Mouse (Mus musculus): ENCODE data around the gene Kif23. TPM values are rescaled to one million over a fixed set of nuclear protein-coding genes. Genes with fewer than 3 reads are reported as not detected.

The Kif23 gene
- total and polyA plus RNA-seq, 2 experiments, result 0.43 to 0.83 TPM

DNA sequence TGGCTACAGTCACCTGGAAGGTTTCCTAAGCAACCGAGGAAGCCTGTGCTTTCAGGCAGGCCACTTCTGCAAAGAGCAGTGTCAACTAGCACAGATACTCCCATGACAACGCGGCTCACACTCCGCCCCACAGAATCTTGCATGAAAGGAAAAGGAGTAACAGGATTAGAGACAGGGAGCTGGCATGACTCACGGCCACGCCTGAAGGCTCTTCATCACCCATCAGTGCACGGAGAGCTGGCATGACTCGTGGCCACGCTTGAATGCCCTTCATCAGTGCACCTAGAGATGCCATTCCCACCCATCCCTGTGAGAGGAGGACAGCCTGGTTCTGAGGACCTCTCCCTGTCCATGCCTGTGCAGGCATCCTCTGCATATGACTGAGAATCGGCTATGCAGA lies 20.8 kb upstream of the Kif23 start:
- no peak for DNase-seq (ENCODE audit: extremely low read depth, low read depth, low spot score)
- 83% methylated on average over 10 of the region's 10 CpGs for WGBS
- H3K79me2 ChIP-seq (ENCODE audit: control insufficient read depth, insufficient read depth, low read length), result no peaks in the 10 kb centered on the region
- H3K4me3 ChIP-seq (ENCODE audit: insufficient read depth, low read depth, low read length), result no peak overlapping the region
- TF ChIP-seq CTCF (IDR thresholded peaks at IDR 0.05; ENCODE audit: low read depth, low read length) (no peak), POLR2A (IDR thresholded peaks at IDR 0.05; ENCODE audit: extremely low read depth, insufficient read depth, low read length) (no peak)
- no peaks in the 10 kb centered on the region for H3K36me3 ChIP-seq (ENCODE audit: control insufficient read depth, insufficient read depth, low read length)
- H3K4me1 ChIP-seq (ENCODE audit: control insufficient read depth, insufficient read depth, low read length), result no peaks in the 10 kb centered on the region
- no peak overlapping the region for H3K27ac ChIP-seq (replicated peaks; ENCODE audit: insufficient read depth, low read depth, low read length)
- H3K27me3 ChIP-seq (ENCODE audit: control insufficient read depth, insufficient read depth, low read length), result no peaks in the 10 kb centered on the region
- no peak overlapping the region for H3K9ac ChIP-seq (ENCODE audit: low read depth, low read length)

DNA sequence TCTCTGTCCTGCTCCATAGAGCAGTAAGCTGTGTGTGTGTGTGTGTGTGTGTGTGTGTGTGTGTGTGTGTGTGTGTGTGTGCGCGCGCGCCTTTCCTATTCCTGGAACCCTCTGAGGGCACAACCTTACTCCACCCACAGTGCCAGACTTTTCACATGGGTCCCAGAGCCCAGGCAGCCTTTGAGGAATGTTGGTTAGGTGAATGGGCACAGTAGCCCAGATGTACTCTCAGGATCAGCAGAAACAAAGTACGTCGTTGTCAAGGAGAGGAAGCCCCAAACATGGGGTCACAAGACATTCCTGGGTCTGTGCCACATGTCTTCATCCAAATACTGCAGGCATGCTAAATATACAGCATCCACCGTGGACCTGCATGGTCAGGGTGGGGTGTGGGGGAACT lies 19.4 kb upstream of the Kif23 start:
- Histone ChIP-seq H3K4me1 (ENCODE audit: control insufficient read depth, insufficient read depth, low read length) (no peaks in the 10 kb centered on the region), H3K79me2 (ENCODE audit: control insufficient read depth, insufficient read depth, low read length) (no peaks in the 10 kb centered on the region), H3K4me3 (ENCODE audit: insufficient read depth, low read depth, low read length) (no peak overlapping the region), H3K27me3 (ENCODE audit: control insufficient read depth, insufficient read depth, low read length) (no peaks in the 10 kb centered on the region), H3K9ac (ENCODE audit: low read depth, low read length) (no peak overlapping the region), H3K27ac (replicated peaks; ENCODE audit: insufficient read depth, low read depth, low read length) (no peak overlapping the region), H3K36me3 (ENCODE audit: control insufficient read depth, insufficient read depth, low read length) (no peaks in the 10 kb centered on the region)
- TF ChIP-seq POLR2A (IDR thresholded peaks at IDR 0.05; ENCODE audit: extremely low read depth, insufficient read depth, low read length) (no peak), CTCF (IDR thresholded peaks at IDR 0.05; ENCODE audit: low read depth, low read length) (no peak)
- WGBS, result 87% methylated on average over 7 of the region's 7 CpGs
- no peak for DNase-seq (ENCODE audit: extremely low read depth, low read depth, low spot score)

- Histone ChIP-seq H3K27ac (replicated peaks; ENCODE audit: insufficient read depth, low read depth, low read length) (no peak overlapping the region), H3K79me2 (ENCODE audit: control insufficient read depth, insufficient read depth, low read length) (no peaks in the 10 kb centered on the region), H3K4me1 (ENCODE audit: control insufficient read depth, insufficient read depth, low read length) (no peaks in the 10 kb centered on the region), H3K4me3 (ENCODE audit: insufficient read depth, low read depth, low read length) (no peak overlapping the region), H3K36me3 (ENCODE audit: control insufficient read depth, insufficient read depth, low read length) (no peaks in the 10 kb centered on the region), H3K9ac (ENCODE audit: low read depth, low read length) (no peak overlapping the region), H3K27me3 (ENCODE audit: control insufficient read depth, insufficient read depth, low read length) (no peaks in the 10 kb centered on the region)
- WGBS, result 59% methylated on average over 4 of the region's 4 CpGs
- peak; percentile 89 for TF ChIP-seq CTCF (IDR thresholded peaks at IDR 0.05; ENCODE audit: low read depth, low read length)
- no peak for TF ChIP-seq POLR2A (IDR thresholded peaks at IDR 0.05; ENCODE audit: extremely low read depth, insufficient read depth, low read length)
- DNase-seq (ENCODE audit: extremely low read depth, low read depth, low spot score), result peak; percentile 41
Observed at GRCm38 (mm10) chr9:61965411-61965930, 18.9 kb upstream of the Kif23 start.

GRCm38 (mm10) chr9:61963356-61963755 lies 16.8 kb upstream of the Kif23 start:
- H3K4me3 ChIP-seq (ENCODE audit: insufficient read depth, low read depth, low read length), result no peak overlapping the region
- no peaks in the 10 kb centered on the region for H3K36me3 ChIP-seq (ENCODE audit: control insufficient read depth, insufficient read depth, low read length)
- no peak overlapping the region for H3K27ac ChIP-seq (replicated peaks; ENCODE audit: insufficient read depth, low read depth, low read length)
- H3K9ac ChIP-seq (ENCODE audit: low read depth, low read length), result no peak overlapping the region
- H3K79me2 ChIP-seq (ENCODE audit: control insufficient read depth, insufficient read depth, low read length), result no peaks in the 10 kb centered on the region
- H3K27me3 ChIP-seq (ENCODE audit: control insufficient read depth, insufficient read depth, low read length), result no peaks in the 10 kb centered on the region
- no peak for TF ChIP-seq POLR2A (IDR thresholded peaks at IDR 0.05; ENCODE audit: extremely low read depth, insufficient read depth, low read length)
- no peak for TF ChIP-seq CTCF (IDR thresholded peaks at IDR 0.05; ENCODE audit: low read depth, low read length)
- no peak for DNase-seq (ENCODE audit: extremely low read depth, low read depth, low spot score)
- no peaks in the 10 kb centered on the region for H3K4me1 ChIP-seq (ENCODE audit: control insufficient read depth, insufficient read depth, low read length)
- 79% methylated on average over 6 of the region's 6 CpGs for WGBS

DNA sequence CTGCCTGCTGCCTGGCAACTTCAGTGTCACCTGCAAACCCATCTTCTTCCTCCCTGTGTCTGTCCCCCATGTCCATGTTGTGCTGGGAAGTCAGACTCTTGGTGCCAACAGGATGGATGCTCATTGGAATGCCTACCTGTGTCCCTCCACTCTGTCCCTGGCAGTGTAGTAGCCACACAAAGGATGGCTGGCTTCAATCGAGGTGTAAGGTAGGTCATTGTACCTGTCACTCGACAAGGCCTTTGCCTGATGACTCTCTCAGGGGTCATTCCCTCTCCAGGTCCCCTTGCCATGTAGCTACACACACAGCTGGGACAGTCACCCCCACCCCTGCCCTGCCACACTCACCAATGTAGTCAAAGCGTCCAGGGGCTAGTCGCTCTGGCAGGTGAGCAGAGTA lies 14.6 kb upstream of the Kif23 start:
- H3K27me3 ChIP-seq (ENCODE audit: control insufficient read depth, insufficient read depth, low read length), result no peaks in the 10 kb centered on the region
- H3K4me3 ChIP-seq (ENCODE audit: insufficient read depth, low read depth, low read length), result no peak overlapping the region
- TF ChIP-seq POLR2A (IDR thresholded peaks at IDR 0.05; ENCODE audit: extremely low read depth, insufficient read depth, low read length) (no peak), CTCF (IDR thresholded peaks at IDR 0.05; ENCODE audit: low read depth, low read length) (no peak)
- H3K9ac ChIP-seq (ENCODE audit: low read depth, low read length), result no peak overlapping the region
- DNase-seq (ENCODE audit: extremely low read depth, low read depth, low spot score), result no peak
- 84% methylated on average over 4 of the region's 4 CpGs for WGBS
- no peaks in the 10 kb centered on the region for H3K36me3 ChIP-seq (ENCODE audit: control insufficient read depth, insufficient read depth, low read length)
- H3K79me2 ChIP-seq (ENCODE audit: control insufficient read depth, insufficient read depth, low read length), result no peaks in the 10 kb centered on the region
- H3K27ac ChIP-seq (replicated peaks; ENCODE audit: insufficient read depth, low read depth, low read length), result no peak overlapping the region
- H3K4me1 ChIP-seq (ENCODE audit: control insufficient read depth, insufficient read depth, low read length), result no peaks in the 10 kb centered on the region

GRCm38 (mm10) chr9:61960753-61961152 lies 14.2 kb upstream of the Kif23 start:
- H3K4me3 ChIP-seq (ENCODE audit: insufficient read depth, low read depth, low read length), result no peak overlapping the region
- H3K27ac ChIP-seq (replicated peaks; ENCODE audit: insufficient read depth, low read depth, low read length), result no peak overlapping the region
- 28% methylated on average over 5 of the region's 5 CpGs for WGBS
- H3K9ac ChIP-seq (ENCODE audit: low read depth, low read length), result no peak overlapping the region
- DNase-seq (ENCODE audit: extremely low read depth, low read depth, low spot score), result peak; percentile 64
- TF ChIP-seq POLR2A (IDR thresholded peaks at IDR 0.05; ENCODE audit: extremely low read depth, insufficient read depth, low read length) (no peak), CTCF (IDR thresholded peaks at IDR 0.05; ENCODE audit: low read depth, low read length) (no peak)
- H3K79me2 ChIP-seq (ENCODE audit: control insufficient read depth, insufficient read depth, low read length), result no peaks in the 10 kb centered on the region
- H3K36me3 ChIP-seq (ENCODE audit: control insufficient read depth, insufficient read depth, low read length), result no peaks in the 10 kb centered on the region
- no peaks in the 10 kb centered on the region for H3K4me1 ChIP-seq (ENCODE audit: control insufficient read depth, insufficient read depth, low read length)
- no peaks in the 10 kb centered on the region for H3K27me3 ChIP-seq (ENCODE audit: control insufficient read depth, insufficient read depth, low read length)
